Mouse (Mus musculus): ENCODE results near the gene Rnf149.

Gene Rnf149

DNA sequence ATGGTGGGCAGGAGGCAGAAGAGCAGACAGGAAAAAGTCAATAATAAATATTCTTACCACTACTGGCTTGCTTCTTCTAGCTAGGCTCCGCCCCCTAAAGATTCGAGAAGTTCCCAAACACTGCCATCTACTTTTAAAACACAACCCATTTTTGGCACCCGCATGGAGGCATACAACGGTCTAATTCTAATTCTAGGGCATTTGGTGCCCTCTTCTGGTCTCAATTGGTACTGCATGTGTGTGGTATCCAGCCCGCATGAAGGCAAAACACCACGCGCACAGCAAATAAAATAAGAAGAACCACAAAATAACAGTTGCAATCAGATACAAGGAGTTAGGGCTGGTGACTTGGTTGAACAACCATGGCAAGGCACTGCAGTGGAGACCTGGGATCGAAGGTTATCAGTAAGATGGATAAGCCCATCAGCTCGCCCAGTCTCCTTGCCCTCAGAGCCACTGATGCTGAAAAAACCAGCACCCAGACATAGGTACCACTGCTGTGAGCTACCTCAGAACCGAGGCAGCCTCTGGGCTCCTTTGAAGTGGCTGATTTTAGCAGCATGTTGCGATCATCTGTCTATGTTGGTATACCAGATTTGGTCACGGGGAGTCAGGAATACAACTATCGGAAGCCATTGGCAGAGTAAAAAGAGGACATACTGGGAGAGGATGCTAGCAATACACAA lies 46.8 kb downstream of the Rnf149 start:
- DNase-seq (ENCODE audit: low spot score) = peak; percentile 74

DNA sequence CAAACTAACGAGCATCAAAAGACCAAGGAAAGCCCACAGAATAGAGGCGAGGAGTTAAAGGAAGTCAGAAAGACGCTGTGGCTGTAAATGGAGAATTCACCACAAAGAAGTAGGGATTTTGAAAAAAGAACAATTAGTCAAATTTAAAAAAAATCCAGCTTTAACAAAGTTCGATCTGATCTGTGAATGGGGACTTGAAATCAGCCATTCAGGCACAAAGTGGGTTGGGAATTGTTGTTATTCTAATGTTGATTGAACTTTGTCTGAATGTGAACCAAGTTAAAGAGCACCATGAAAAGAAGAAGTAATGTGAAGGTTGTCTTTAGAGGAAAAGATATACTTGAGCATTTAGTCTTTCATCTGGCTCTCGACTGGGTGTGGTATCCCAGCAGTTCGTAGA lies 48.9 kb downstream of the Rnf149 start:
- no peak for DNase-seq (ENCODE audit: low spot score)

DNA sequence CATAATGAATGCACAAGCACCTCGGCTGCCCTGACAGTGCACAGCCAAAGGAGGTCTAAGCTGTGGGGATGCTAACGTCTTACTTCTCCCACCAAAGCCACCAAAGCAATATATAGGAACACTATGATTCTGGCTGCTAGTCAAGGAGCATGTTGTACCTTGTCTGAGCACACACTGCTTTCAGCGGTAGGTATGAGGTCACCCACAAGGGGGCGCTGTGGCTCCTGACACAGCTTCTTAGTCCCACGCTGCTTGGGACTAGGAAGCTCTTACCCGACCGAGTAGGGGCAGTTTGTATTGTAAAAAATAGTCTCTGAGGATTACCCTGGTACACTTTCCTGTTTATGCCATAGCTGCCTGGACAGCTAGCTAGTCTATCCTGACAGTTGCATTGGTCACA lies 49.8 kb downstream of the Rnf149 start:
- DNase-seq (ENCODE audit: low spot score) = peak; percentile 78

DNA sequence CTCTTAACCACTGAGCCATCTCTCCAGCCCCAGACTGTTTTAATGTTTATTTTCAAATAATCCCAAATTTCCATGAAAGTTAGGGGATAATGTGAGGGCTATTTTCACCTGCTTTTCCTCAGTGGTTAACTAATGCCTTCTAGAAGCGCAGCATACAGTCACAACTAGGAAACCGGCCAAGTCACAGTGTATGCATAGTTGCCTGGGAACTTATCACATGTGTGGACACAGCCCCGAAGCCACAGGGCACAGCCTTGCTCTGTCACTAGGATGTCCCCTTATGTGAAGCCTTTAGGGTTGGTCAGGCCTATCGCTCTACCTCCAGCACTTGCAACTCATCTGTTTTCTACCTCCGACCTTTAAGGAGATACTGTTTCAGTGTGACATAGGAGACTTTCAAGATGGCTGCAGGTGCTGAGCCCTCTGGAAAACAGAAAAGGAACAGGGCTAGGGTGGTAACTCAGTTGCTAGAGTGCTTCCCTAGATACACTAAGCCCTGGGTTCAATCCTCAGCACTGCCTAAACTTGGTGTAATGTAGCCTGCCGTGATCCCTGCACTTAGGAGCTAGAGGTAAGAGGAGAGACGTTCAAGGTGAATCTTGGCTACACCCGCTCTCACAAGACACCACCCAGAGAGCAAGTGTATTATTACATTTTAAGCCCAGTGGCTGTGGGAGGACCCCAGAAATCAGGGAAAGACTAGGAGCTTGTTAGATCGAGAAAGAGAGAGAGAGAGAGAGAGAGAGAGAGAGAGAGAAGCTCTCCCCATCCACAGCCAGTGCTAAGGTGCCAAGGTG lies 50.6 kb downstream of the Rnf149 start:
- no peak for DNase-seq (ENCODE audit: low spot score)

DNA sequence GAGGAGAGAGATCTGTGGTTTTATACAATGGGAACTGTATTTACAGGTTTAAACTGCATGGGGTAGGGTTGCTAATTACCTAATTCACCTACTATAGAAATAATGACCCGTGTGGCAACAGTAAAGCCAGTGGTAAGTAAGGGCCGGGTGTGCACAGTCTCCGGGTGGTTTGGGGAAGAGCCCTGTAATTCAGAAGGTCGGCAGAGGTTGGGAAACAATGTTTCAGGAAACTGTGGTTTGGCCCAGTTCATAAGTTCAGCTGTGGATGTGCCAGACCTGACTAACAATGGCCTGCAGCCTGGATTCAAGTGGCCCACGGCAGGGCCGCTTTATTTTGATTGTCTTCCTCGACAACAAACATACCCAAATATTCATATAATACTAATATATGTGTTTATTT lies 51.4 kb downstream of the Rnf149 start:
- no peak for DNase-seq (ENCODE audit: low spot score)

DNA sequence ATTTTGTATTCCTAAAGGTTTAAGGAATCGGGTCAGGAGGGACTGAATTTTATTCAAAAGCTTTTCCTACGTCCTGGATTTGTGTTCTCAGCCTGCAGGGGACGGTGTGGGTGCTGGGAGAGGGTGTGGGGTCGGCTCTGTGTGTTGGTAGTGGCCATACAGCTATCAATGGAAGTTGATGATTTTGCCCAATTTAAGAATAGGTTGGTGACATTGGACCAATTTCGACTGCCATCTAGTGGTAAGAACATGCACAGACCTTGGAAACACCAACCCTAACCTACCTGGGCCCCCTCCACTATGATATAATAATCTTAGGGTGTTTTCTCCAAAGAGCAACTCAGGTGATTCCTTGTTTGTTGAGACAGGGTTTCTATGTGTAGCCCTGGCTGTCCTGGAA lies 54.7 kb downstream of the Rnf149 start:
- peak; percentile 22 for DNase-seq (ENCODE audit: low spot score)

DNA sequence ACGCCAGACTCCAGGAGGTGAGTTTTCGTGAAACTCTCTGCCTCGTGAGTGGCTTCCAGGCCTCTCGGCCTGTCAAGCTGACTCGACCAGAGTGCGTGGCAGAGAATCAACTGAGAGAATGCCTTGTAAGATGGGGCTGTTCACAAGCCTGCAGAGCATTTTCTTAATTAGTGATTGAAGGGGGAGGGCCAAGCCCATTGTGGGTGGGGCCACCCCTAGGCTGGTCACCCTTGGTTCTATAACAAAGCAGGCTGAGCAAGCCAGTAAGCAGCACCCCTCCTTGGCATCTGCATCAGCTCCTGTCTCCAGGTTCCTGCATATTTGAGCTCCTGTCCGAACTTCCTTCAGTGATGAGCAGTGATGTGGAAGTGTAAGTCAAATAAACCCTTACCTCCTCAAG lies 55.9 kb downstream of the Rnf149 start:
- DNase-seq (ENCODE audit: low spot score) = no peak

DNA sequence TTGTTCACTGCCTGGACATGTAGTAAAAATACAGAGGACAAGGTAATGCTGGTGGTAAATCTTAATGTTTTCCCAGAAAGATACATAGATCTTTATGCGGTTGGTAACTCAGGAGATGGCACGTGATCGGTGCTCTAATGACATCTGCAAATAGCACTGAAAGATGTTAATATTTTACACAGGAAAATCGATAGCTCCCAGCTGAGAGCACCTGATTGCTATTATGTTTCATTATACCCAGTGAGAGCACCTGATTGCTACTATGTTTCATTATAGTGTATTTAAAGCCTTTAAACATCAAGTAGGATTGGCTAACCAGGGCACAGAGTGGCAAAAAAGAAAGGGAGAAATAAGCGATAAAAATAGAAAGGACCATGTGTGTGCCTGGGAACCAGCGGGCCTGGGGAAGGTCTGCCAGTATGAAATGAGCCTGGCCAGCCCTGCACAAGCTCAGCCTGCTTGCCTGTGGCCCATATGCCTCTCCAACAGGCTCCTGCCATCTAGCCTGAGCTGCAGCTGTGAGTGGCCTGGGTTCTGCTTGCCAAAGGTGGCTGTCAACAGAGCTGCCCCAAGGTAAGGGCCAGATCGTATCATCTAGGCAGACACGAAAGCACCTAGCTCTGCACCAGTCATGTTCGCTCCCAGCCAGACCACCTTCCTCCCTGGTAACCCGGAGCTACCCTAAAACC lies 61.8 kb downstream of the Rnf149 start:
- no peak for DNase-seq (ENCODE audit: low spot score)

DNA sequence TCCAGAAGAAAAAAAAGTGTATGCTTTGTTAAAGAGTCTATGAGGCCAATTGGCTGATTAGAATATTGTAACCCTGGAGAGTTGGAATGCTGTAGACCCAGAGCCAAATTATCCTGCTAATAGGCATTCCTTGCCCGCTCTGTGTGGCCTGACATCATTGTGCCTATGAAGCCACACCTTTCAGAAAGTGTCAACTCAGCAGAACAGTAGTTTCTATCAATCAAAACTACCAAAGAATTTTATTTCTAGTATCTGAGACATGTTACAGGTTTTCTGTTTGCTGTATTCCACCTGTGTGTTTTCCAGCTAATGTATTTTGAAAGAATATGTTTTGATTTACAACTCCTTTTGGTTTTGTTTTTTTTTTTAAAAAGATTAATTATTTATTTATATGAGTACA lies 65.0 kb downstream of the Rnf149 start:
- no peak for DNase-seq (ENCODE audit: low spot score)

DNA sequence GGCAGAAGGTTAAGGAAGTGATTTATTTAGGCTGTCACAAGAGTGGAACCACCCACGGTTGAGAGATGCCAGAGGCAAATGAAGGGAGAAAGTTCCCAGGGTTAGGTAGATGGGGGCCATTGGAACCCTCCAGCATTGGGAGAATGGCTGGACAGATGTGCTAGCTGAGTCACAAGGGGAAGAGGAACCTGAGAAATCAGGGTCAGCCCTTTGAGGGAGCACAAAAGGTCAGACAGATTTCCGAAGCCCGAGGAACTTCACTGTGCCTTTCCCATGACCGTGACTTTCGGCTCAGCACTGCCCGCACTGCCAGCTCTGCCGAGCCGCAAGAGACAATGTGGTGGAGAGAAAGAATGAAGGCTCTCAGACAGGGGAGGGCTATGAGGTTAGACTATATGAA lies 65.4 kb downstream of the Rnf149 start:
- DNase-seq (ENCODE audit: low spot score) = no peak

DNA sequence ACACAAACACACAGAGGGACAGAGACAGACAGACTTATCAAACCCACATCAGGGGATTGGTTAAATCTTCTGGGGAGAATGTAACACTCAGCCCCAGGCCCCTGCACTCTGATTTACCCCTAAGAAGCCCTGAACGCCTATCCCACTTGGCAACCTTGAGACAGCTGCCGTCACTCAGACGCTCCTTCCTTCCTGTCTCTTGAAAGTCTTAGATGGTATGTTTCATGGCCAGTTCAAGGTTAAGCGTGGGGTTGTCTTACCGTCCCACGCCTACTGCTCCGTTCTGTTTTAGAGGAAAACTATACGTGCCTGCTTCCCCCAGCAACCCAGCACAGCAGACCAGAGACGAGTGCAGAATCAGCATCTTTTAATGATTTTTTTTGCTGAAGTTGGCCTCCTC lies 71.6 kb downstream of the Rnf149 start:
- no peak for DNase-seq (ENCODE audit: low spot score)

DNA sequence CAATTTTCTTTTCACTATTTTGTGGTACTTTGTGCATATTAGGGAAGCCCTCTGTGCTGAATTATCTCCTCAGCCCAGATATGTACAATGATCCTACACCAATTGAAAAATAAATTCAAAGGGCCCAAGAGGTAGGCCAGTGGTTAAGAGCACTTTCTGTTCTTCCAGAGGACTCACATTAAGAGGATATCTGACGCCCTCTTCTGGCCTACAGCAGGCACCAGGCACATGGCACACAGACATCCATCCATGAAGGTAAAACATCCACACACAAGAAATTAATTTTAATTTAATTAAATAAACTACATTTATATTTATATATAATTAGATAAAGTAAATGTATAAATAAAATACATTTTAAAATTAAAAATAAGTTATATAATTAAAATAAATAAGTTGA lies 72.9 kb downstream of the Rnf149 start:
- no peak for DNase-seq (ENCODE audit: low spot score)

DNA sequence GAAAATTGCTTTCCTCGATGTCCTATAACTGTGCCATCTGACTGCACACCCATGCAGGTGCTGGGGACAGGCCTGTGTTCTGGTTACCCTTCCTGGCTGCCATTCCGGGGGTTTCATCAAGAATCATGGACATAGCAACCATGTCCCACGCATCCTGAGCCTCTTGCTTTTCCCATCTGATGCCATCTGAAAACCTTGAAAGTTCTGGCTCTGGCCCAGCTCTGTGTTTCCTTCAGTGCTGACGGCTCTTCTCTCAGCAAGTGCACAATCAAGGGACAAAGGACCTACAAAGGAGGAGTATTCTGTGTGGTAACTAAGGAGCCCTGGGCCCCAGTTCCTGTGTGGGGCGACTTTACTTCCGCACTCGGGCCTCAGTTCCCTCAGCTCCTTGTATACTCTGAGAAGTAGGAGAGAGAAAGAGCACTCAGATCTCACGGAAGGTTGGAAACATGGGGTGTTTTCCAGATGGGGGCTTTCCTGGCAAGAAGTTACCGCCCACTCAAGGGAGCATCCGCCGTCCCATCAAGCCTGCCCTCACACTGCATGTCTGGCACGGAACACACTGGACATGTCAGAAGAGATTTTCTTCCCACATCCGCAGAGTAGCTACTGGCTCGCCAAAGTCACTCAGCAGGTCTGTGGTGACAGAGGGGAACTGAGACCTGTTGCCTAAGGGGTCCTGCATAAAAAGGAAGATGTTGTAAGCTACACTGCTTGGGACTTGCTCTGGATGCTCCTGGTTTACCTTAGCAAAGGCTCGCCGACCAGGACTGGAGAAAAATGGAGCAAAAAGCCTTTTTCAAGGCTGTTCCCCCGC lies 74.2 kb downstream of the Rnf149 start:
- peak; percentile 3 for DNase-seq (ENCODE audit: low spot score)

Data from T-cell, adult 2 months (primary cell).